Mouse (Mus musculus): Measurements from ENCODE around the gene Lax1.
"Not testable (repeated sequence)": the region's sequence is repeated elsewhere in the genome, so short reads cannot be mapped to it uniquely, and the experiment has no call there.

Lax1 gene

DNA sequence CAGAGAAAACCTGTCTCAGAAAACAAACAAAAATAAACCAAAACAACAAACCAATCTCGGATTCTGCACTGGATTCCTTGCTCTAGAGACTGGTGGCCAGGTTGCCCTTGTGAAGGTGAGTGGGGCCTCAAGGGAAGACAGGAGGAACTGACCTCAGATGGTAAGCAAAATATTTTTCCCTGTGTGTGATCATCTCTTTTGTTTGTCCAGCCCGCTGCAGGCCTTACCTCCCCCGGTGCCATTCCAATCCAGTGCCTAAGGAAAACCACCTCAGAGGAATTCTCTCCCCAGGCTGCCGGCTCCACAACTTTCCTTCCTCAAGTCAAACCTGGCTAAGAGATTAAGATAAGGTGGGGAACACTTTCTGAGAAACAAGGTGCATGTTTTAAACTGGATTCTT is 2.3 kb upstream of the Lax1 start:
- no peak for DNase-seq (ENCODE audit: extremely low read depth, insufficient read length, low spot score)

DNA sequence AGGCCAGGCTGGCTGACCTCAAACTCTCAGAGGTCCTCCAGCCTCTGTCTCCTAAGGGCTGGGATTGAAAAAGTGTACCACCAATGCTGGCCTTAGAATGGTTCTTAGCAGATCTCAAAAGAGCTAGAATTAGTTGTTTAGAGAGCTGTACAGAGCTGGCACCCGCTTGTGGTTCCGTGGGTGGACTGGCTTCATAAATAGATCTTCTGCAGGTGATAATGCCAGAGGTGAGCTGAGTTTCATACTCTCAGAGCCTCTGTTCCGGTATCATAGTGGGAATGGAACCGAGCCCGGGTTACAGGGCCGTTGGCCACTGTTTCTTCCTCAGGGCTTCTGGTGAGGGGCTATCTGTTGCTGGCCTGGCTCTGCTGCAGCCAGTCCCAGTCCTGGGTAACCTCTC is 1.1 kb upstream of the Lax1 start:
- no peak for DNase-seq (ENCODE audit: extremely low read depth, insufficient read length, low spot score)

DNA sequence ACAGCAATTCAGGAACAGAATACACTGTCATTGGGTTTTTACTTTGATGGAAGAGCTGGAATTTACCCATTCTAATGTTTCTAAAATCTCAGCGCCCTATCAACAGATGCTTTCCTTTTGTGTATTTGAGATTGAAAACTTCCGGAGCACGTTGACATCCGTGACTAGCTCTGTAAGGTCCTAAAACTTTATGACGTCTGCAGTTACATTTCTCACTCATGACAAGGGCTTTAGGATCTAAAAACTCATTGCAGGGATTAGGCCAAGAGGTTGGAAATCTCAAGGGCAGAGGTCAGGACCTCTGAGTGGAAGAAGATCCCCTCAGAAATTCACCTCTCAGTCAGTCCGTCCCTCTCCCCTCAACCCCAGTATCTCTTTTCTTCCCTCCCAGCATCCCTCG is 1.6 kb downstream of the Lax1 start:
- no peak for DNase-seq (ENCODE audit: extremely low read depth, insufficient read length, low spot score)

DNA sequence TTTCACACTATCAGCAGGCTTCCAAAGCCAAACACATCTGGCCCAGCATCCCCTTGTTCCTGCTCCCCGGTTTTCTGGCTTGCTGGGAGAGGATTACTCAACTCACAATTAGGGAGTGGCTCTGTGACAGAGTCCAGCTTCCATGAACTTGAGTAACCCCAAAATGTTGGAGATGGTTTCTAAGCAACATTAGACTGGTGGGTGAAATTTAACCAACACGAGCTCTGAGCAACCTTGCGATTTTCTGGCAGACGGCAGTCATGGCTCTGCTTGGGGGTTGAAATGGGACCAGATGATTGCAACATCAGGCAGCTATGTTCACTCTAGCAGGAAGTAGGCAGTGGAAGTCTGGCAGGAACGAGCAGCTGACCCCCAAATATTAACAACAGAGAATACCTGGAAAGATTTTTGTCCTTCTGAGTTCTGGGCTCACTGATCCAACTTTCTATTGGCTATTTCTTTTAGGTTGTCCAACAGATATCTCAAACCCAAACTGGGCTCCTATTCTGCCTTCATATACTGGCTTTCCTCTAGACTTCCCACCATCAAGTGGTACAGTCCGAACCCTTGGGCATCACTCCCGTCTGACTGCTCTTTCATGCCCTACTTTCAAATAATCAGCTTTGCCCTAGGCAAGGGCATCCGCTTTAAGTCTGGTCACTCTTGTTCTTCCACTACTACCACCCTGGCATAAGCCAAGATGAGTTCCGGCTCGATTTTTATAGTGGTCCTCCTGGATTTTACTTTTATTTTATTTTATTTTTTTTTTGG is 4.0 kb downstream of the Lax1 start:
- peak; percentile 76 for DNase-seq (ENCODE audit: extremely low read depth, insufficient read length, low spot score)

DNA sequence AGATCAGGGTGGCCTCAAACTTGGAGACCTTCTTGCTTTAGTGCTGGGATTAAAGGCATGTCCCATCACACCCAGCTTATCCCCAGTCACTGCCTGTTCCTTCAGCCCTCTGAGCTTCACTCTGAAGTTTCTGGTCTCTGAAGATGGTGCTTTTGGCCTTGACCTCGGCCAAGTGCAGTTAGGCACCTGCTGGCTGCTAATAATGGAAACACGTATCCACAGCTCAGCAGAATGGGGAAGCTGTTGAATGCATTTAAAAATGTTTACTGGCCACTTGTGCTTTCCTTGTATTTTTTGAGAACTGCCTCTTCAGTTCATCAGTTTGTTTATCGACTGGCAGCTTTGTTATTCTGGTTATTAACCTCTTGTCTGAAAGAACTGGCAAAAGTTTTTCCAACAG is 18.1 kb downstream of the Lax1 start:
- DNase-seq (ENCODE audit: extremely low read depth, insufficient read length, low spot score) = no peak

DNA sequence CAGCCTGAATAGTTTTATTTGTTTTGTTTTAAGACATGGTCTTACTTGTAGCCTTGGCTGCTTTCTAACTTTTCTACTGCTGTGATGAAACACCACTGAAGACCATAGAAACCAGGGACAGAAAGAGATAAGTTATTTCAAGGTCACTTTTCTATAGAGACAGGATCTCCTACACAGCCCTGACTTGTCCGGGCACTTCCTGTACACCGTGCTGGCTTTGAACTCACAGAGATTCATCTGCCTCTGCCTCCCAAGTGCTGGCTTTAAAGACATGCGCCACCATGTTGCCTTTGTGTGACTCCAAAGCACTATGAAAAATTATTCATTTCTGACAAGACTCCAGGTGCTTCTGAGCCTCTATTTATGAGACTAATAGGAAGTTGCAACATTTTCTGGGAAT is 18.6 kb downstream of the Lax1 start:
- DNase-seq (ENCODE audit: extremely low read depth, insufficient read length, low spot score) = no peak

DNA sequence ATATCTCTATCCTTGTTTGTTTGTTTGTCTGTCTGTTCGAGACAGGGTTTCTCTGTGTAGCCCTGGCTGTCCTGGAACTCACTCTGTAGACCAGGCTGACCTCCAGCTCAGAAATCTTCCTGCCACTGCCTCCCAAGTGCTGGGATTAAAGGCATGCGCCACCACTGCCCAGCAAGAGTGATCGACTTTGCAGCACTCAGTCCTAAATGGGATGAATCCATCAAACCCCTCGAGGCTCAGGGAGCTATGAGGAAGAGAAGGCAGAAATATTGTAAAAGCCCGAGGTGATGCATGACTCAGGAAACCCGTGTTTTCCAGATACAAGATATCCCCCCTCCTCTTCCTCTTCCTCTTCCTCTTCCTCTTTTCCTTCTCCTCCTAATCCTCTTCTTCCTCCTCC is 19.1 kb downstream of the Lax1 start:
- DNase-seq (ENCODE audit: extremely low read depth, insufficient read length, low spot score) = no peak

DNA sequence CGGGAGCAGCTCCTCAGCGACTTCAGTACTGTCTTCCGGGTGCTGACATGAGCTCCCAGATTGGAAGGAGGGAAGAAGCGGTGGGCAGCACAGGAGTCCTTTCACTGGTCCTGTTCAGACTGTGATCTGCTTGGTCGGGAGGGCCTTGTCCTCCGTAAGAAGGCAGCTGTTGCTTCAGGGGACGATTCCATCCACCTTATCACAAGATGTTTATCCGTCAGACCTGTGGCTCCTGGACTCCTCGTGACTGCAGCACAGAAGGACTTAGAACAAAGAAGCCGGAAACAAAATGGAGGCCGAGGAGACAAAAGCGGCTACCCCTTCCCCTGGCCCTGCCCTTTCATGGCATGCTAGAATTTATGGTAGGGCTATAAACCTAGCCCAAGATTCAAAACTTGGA is 19.7 kb downstream of the Lax1 start:
- DNase-seq (ENCODE audit: extremely low read depth, insufficient read length, low spot score) = no peak

DNA sequence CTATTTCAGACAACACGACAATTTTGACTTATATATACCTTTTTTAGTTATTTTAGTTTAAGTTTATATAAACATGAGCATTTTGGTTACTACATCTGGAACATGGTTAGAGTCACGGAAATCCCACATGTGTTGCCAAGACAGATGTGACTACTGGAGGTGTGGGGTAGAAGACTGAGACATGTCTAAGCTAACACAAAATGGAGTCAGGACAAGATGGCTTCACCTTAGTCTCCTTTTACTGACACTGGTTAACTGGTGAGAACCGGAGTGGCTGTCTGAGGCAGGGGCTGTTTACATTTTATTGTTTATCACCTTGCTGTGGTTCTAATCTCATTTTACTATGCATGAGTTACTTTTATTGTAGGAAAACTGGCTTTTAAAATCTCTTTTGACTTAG is 21.3 kb downstream of the Lax1 start:
- no peak for DNase-seq (ENCODE audit: extremely low read depth, insufficient read length, low spot score)

DNA sequence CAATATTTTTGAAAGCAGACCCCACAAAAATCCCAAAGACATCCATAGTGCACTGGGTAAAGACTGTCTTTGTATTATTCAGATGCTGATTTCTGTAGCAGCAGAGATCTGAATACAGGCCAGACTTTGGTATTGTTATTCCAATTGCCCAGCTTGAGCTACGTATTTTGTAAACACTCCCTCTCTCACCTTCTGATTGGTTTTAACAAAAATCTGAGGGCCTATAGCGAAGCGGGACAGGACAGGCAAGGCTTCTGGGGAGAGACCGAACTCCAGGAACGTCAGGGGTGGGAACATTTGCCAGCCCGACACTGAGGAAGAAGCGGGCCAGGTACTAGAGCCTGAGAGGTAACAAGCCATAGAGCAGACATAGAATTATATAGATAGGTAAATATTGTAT is 22.2 kb downstream of the Lax1 start:
- no peak for DNase-seq (ENCODE audit: extremely low read depth, insufficient read length, low spot score)

DNA sequence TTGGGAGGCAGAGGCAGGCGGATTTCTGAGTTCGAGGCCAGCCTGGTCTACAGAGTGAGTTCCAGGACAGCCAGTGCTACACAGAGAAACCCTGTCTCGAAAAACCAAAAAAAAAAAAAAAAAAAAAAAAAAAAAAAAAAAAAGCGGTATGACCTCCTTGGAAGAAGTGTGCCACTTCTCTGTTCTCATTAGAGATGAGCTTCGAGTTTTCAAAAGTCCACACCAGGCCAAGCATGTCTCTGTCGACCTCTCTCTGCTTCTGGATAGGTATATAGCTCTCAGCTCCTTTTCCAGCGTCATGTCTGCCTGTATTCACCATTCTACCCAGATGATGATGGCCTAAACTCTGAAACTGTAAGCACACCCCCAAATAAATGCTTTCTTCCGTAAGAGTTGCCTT is 24.2 kb downstream of the Lax1 start:
- DNase-seq (ENCODE audit: extremely low read depth, insufficient read length, low spot score) = not testable (repeated sequence)

DNA sequence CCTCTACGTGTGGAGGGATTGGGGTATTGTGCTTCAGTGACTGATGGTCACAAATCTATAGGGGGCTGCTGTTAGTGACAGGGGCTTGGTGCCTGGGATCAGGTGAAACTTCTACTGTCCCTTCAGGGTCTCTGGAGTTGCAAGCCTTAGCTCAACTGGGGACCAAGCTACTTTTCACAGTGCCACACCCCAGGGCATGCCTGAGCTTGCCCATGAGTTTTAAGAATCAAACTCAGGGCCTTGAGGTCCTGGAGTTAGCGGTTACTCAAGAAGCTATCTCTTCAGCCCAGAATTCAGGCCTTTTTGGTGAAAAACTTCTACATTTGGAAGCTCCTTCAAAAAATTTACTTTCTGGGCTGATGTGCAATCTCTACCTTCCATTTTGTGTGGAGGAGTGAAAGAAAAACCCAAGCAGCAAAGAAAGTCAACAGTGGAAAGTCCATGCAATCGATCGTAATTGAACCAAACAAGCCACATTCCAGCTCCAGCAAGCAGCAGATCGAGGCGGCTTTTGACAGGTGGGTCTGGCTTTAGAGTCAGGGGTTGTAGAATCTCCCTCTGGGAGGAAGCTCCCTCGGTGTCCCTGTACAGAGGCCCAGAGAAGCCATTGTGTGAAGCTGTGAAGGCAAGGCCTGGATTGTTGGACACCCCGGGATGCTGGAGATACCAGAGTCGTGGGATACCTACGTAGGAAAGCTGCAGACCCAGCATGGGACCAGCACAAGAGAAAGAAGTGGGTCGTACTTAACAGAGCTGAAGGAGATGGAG is 25.5 kb downstream of the Lax1 start:
- no peak for DNase-seq (ENCODE audit: extremely low read depth, insufficient read length, low spot score)

DNA sequence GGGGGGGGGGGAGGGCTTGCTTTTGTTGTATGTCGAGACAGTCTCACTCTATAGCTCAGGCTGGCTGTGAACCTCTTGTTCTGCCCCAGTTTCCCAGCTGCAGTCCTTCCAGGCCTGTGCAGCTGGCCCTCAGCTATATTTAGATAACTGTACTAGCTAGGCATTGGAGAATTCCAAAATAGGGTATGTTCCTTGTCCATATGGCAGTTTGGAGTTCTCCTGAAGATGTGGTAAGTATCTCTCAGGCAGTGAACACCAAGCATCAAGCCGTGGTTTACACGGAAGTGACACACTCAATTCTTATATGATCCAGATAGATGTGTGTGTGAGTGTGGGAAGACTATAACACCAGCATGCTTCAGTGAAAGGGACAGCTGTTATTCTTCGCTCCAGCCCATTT is 26.5 kb downstream of the Lax1 start:
- DNase-seq (ENCODE audit: extremely low read depth, insufficient read length, low spot score) = no peak

DNA sequence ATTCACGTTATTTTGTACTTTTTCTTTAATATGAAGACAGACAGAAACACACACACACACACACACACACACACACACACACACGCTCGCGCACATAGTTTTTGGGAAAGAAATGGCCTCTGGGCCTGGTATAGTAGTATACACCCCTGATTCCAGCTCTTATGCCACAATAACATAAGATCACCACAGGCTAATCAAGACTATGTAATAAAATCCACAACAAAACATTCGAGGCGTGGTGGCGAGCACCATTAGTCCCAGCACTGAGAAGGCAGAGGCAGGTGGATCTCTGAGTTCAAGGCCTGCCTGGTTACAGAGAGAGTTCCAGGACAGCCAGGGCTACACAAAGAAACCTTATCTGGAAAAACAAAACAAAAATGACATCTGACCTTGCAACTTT is 27.0 kb downstream of the Lax1 start:
- DNase-seq (ENCODE audit: extremely low read depth, insufficient read length, low spot score) = no peak

DNA sequence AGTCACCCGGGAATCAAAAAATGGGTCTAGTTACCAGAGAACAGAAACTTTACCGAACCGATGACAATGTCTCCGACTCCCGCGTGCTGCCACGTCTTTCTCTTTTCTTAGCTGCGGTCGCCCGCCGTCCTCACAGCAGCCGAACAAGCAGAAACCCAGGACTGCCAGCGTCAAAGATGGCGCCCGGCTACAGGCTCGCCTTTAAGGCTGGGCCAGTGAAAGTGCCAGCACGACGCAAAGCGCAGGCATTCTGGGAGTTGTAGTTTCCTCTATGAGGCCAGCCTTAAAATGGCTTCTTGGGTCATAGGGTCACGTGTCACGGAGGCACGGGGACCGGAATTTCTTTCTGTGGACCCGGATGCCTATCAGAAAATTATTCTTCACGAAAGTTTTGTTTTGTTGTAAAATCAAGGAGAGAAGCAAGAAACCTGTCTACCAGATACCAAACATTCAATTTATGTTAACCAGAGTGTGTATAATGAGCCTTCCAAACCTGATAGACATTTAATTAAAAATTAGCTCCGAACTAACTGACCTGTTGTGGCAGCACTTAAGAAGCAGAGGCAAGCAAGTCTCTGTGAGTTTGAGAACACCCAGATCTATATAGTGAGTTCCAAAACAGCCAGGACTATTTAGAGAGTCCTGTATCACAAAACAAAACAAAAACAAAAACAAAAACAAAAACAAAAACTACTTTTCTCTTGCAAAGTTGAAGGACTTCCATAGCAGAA is 28.5 kb downstream of the Lax1 start, which contains the start of gene Gm38394:
Gene Gm38394, minus strand, starts transcription at position 116 of the 731 bp plus-strand sequence.
- DNase-seq (ENCODE audit: extremely low read depth, insufficient read length, low spot score) = peak; percentile 89

DNA sequence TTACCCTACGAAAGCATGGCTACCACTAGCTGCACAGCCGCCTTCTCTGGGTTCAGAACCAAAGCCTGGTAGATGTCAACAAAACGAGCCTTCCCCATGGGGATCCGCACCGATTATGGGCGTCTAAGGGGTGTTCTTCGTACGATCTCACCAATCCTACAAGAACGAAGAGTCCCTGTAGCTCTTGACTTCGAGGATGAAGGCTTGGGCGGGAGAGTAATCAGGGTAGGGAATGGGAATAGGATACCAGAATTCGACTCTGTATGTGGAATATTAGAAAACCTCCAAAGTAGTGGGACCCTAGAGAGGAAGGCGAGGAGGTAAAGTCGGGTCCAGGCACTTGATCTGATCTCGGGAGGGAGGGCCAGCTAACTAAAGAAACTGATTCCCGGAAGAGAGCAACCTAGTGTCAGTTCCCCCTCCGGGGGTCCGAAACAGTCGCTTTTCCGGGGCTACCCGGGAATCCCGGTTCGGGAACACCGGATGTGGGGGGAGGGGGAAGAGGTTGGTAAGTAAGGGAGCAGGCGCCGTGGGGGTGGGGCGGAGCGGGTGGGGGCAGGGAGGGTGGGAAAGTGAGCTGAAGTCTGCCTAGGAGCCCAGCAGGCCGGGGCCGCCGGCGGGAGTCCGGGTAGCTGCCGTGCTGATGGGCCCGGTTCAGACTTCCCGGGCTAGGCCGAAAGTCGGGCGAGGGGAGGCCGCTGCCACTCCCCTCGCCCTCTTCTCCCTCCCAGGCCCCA is 29.3 kb downstream of the Lax1 start, which contains the start of gene Zbed6:
Gene Zbed6, minus strand, starts transcription at position 420 of the 737 bp plus-strand sequence.
- DNase-seq (ENCODE audit: extremely low read depth, insufficient read length, low spot score) = no peak

DNA sequence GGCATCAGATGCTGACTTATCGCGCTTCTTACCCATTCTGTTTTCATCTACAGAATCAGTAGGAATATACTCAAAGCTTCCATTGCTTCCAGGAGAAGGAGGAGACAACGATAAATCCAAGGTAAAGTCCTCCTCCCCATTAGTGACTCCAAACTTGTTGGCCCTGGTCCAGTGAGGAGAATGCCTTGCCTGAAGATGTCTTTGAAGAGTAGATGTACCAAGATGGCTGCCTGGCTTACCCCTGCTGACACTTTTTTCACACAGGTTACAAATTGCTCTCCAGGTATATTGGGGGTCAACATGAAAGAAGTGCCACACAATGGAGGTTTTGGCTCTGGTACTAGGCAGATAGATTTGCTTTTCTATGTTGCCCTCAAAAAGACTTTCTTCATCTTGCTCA is 31.0 kb downstream of the Lax1 start:
- no peak for DNase-seq (ENCODE audit: extremely low read depth, insufficient read length, low spot score)

DNA sequence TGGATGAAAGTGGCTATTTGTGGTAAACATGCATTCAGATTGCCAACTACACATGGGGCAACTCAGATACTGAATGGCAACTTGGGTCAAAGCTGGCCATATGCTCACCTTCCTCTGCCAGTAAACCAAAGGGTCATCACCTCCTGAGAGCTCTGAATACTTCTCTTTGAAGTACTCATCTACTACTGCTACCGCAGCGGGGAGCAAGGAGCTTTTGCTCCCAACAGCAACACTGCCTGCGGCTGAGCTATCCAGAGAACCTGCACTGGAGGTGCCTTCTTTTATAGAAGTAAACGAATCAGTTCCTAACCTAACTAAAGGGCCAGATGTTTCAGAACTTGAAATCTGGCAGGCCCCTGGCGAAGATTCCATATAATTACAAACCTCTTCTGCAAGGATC is 33.1 kb downstream of the Lax1 start:
- DNase-seq (ENCODE audit: extremely low read depth, insufficient read length, low spot score) = no peak

DNA sequence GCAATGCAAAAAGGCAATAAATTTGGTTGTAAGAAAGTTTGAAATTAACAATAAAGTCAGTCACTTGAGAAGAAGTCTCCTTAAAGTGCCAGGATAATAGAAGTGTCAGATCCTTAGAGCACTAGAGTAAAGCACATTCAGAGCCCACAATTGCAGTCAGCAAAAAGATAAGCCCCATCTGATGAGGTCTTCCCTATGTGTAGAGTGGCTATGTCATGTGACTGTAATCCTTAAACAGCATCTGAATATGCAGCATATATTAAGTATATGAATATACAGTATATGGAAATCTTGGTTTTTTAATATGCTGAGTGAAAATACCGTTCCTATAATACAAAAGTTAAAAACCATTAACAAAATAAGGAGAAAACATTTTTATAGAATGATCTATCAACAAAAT is 36.9 kb downstream of the Lax1 start:
- no peak for DNase-seq (ENCODE audit: extremely low read depth, insufficient read length, low spot score)

DNA sequence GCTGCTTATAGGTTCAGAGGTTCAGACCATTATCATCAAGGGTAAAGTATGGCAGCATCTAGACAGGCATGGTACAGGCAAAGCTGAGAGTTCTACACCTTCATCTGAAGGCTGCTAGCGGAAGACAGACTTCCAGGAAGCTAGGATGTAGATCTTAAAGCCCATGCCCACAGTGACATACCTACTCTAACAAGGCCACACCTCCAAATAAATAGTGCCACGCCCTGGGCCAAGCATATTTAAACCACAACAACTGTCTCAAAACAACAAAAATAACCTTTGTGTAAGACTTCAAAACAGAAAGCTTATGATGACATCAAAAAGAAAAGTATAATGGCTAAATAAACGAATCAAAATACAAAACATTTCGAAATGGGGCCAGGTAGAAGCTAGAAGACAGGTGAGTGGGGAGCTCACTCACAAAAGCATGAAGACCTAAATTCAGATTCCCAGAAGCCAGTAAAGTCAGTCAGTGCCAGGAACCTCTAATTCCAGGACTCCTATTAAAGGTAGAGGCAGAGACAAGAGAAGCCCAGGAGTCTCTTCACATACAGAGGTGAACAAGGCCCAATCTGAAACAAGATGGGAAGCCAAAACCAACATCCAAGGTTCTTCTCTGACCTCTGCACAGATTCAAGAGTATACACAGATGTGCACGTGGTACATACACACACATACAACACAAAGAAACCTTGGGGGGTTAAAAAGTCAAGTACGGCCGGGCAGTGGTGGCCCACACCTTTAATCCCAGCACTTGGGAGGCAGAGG is 39.4 kb downstream of the Lax1 start:
- no peak for DNase-seq (ENCODE audit: extremely low read depth, insufficient read length, low spot score)

Measured in 3134 (cell line).